Mouse (Mus musculus) B cell, adult 2 months (primary cell): ENCODE measurements at regions not wholly inside any gene's neighbourhood (a gene's known extent, or its start where the extent isn't known, plus 50 kb on each side); places are given as distances from the start of the nearest gene placed in this dataset.

Experiments
- DNase-seq, 2 experiments: peaks; one replicate each; pipeline ENCODE4 v3.0.0; 2022

- no peak for DNase-seq
Observed at GRCm38 (mm10) chr17:62412666-62413180, 468.4 kb downstream of the Efna5 start.

GRCm38 (mm10) chr17:62403739-62404138 is 477.4 kb downstream of the Efna5 start:
- no peak for DNase-seq

GRCm38 (mm10) chr17:62393355-62394006 is 487.6 kb downstream of the Efna5 start:
- no peak for DNase-seq

- DNase-seq, result no peak
Observed at GRCm38 (mm10) chr17:62384053-62384452, 497.1 kb downstream of the Efna5 start.

GRCm38 (mm10) chr17:62378868-62379417 is 502.2 kb downstream of the Efna5 start:
- no peak for DNase-seq

GRCm38 (mm10) chr17:62369100-62369499 is 512.0 kb downstream of the Efna5 start:
- DNase-seq, result no peak

- DNase-seq, result no peak
Observed at GRCm38 (mm10) chr17:62367937-62368336, 513.2 kb downstream of the Efna5 start.

- DNase-seq, result no peak
Observed at GRCm38 (mm10) chr17:62358323-62358722, 522.8 kb downstream of the Efna5 start.

GRCm38 (mm10) chr17:62337890-62338557 is 543.1 kb downstream of the Efna5 start:
- DNase-seq, result no peak

- DNase-seq, result no peak
Observed at GRCm38 (mm10) chr17:62330226-62330625, 550.9 kb downstream of the Efna5 start.

GRCm38 (mm10) chr17:62326844-62327243 is 554.3 kb downstream of the Efna5 start:
- no peak for DNase-seq

GRCm38 (mm10) chr17:62319033-62319432 is 562.1 kb downstream of the Efna5 start:
- no peak for DNase-seq

GRCm38 (mm10) chr17:62310059-62310458 is 571.1 kb downstream of the Efna5 start:
- peak; percentile 19 to 36 for DNase-seq

GRCm38 (mm10) chr17:62307111-62307510 is 574.0 kb downstream of the Efna5 start:
- DNase-seq, result no peak

- DNase-seq, result no peak
Observed at GRCm38 (mm10) chr17:62306524-62306923, 574.6 kb downstream of the Efna5 start.

GRCm38 (mm10) chr17:62305140-62305539 is 576.0 kb downstream of the Efna5 start:
- no peak for DNase-seq

GRCm38 (mm10) chr17:62304073-62304472 is 577.0 kb downstream of the Efna5 start:
- no peak for DNase-seq

- no peak for DNase-seq
Observed at GRCm38 (mm10) chr17:62299875-62300274, 581.2 kb downstream of the Efna5 start.

- DNase-seq, result no peak
Observed at GRCm38 (mm10) chr17:62297393-62298060, 583.6 kb downstream of the Efna5 start.

GRCm38 (mm10) chr17:62295412-62295811 is 585.7 kb downstream of the Efna5 start:
- no peak for DNase-seq

- DNase-seq, result no peak
Observed at GRCm38 (mm10) chr17:62292703-62293102, 588.4 kb downstream of the Efna5 start.

- DNase-seq, result no peak
Observed at GRCm38 (mm10) chr17:62287666-62288065, 593.5 kb downstream of the Efna5 start.

- DNase-seq, result no peak
Observed at GRCm38 (mm10) chr17:62287127-62287526, 594.0 kb downstream of the Efna5 start.
